Mouse (Mus musculus) midbrain, embryonic 11.5 days (tissue): ENCODE measurements at regions not wholly inside any gene's neighbourhood (a gene's known extent, or its start where the extent isn't known, plus 50 kb on each side); places are given as distances from the start of the nearest gene placed in this dataset.
"Not testable (repeated sequence)": the region's sequence is repeated elsewhere in the genome, so short reads cannot be mapped to it uniquely, and the experiment has no call there.

ENCODE experiments used
- ATAC-seq: fragments of 200-750 bp; cut with Nextera tagmentation; 2 replicates; pipeline ENCODE4 v1.8.0; 2017; ENCODE audit warnings: moderate TSS enrichment, moderate library complexity; ENCODE audit not compliant: low FRiP score
- DNase-seq: peaks from one replicate; pipeline ENCODE4 v3.0.0; 2015; ENCODE audit warnings: low spot score; ENCODE audit errors: missing footprints
- H3K27ac ChIP-seq: fragments of 300-500 bp; sonication (generic); 2 replicates; pipeline ENCODE4 v1.5.1; 2014; ENCODE audit warnings: low read depth, low read length
- H3K27me3 ChIP-seq: fragments of 300-500 bp; sonication (generic); 2 replicates; pipeline ENCODE4 v1.6.1; 2014; ENCODE audit warnings: mild to moderate bottlenecking, low read length, moderate library complexity, mixed read lengths; ENCODE audit not compliant: control insufficient read depth, insufficient read depth
- H3K36me3 ChIP-seq: fragments of 300-500 bp; sonication (generic); 2 replicates; pipeline ENCODE4 v1.6.1; 2014; ENCODE audit warnings: mild to moderate bottlenecking, low read length, moderate library complexity, mixed read lengths; ENCODE audit not compliant: control insufficient read depth, insufficient read depth
- H3K4me1 ChIP-seq: fragments of 300-500 bp; sonication (generic); 2 replicates; pipeline ENCODE4 v1.6.1; 2014; ENCODE audit warnings: low read length; ENCODE audit not compliant: control insufficient read depth, insufficient read depth
- H3K4me2 ChIP-seq: fragments of 300-500 bp; sonication (generic); 2 replicates; pipeline ENCODE4 v1.6.1; 2014; ENCODE audit warnings: mild to moderate bottlenecking, moderate library complexity
- H3K4me3 ChIP-seq: fragments of 300-500 bp; sonication (generic); 2 replicates; pipeline ENCODE4 v1.5.1; 2014; ENCODE audit warnings: low read depth, low read length
- H3K9ac ChIP-seq: fragments of 300-500 bp; sonication (generic); 2 replicates; pipeline ENCODE4 v1.6.1; 2014; ENCODE audit warnings: low read length
- H3K9me3 ChIP-seq: fragments of 300-500 bp; sonication (generic); 2 replicates; pipeline ENCODE4 v1.6.1; 2016; ENCODE audit warnings: low read length; ENCODE audit not compliant: control insufficient read depth
- WGBS: fragments of 180-500 bp; shearing (Covaris S2); extraction: QIAGEN DNeasy Blood & Tissue Kit; methylation state at CpG from one replicate; pipeline ENCODE4 v1.1.7; 2014; 5-methylcytosine and 5-hydroxymethylcytosine counted together

DNA sequence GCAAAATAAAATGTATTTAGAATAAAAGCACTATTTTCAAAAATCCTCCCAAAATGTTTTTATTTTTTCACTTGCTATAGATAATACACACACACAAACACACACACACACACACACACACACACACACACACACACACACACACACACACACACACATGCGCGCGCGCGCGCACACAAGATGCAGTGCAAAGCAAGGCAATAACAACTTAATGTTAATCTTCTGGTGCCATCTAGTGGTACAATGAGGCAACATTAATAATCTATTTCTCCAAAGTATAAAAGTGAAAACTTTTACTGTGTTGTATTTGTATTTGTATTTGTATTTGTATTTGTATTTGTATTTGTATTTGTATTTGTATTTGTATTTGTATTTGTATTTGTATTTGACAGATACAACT is 136.2 kb upstream of the Arrdc3 start:
- DNase-seq = peak; percentile 91
- not testable (repeated sequence) for H3K27ac ChIP-seq, H3K4me1 ChIP-seq, H3K4me2 ChIP-seq, H3K36me3 ChIP-seq, H3K4me3 ChIP-seq, H3K9me3 ChIP-seq, H3K27me3 ChIP-seq, H3K9ac ChIP-seq
- peak; percentile 79; the same call in 1 of the 2 replicates for ATAC-seq
- WGBS = 38% methylated on average over 6 of the region's 6 CpGs
